Mouse (Mus musculus) brain, embryonic 14.5 days (tissue): ENCODE measurements around the gene Tdrd12. TPM values are rescaled to one million over a fixed set of nuclear protein-coding genes. Genes with fewer than 3 reads are reported as not detected.
A peak's percentile ranks its signal among the peaks of the same experiment; 100 is the strongest.

Source experiments
- DNase-seq: peaks from one replicate; pipeline ENCODE4 v3.0.0-alpha.2; 2011; ENCODE audit warnings: low read depth
- CTCF ChIP-seq: fragments of 200-500 bp; IDR thresholded peaks from 2 replicates; pipeline ENCODE4 v1.5.1; 2012; ENCODE audit warnings: inconsistent platforms, mild to moderate bottlenecking, moderate library complexity, borderline replicate concordance; ENCODE audit not compliant: insufficient read depth, insufficient read length; ENCODE audit errors: extremely low read depth
- POLR2A ChIP-seq: fragments of 200-500 bp; IDR thresholded peaks from 2 replicates; pipeline ENCODE4 v1.6.1; 2012; ENCODE audit warnings: mild to moderate bottlenecking, inconsistent platforms, borderline replicate concordance; ENCODE audit not compliant: poor library complexity, insufficient read depth, insufficient read length, severe bottlenecking; ENCODE audit errors: extremely low read depth
- polyA plus RNA-seq: library from polyadenylated mRNA; depleted of rRNA; stranded (reverse); fragments of >200 nt; gene quantifications from 2 replicates; pipeline ENCODE4 v1.2.3, GENCODE M21; 2012

The Tdrd12 gene
- polyA plus RNA-seq, 1 experiment, result 0.22 TPM

DNA sequence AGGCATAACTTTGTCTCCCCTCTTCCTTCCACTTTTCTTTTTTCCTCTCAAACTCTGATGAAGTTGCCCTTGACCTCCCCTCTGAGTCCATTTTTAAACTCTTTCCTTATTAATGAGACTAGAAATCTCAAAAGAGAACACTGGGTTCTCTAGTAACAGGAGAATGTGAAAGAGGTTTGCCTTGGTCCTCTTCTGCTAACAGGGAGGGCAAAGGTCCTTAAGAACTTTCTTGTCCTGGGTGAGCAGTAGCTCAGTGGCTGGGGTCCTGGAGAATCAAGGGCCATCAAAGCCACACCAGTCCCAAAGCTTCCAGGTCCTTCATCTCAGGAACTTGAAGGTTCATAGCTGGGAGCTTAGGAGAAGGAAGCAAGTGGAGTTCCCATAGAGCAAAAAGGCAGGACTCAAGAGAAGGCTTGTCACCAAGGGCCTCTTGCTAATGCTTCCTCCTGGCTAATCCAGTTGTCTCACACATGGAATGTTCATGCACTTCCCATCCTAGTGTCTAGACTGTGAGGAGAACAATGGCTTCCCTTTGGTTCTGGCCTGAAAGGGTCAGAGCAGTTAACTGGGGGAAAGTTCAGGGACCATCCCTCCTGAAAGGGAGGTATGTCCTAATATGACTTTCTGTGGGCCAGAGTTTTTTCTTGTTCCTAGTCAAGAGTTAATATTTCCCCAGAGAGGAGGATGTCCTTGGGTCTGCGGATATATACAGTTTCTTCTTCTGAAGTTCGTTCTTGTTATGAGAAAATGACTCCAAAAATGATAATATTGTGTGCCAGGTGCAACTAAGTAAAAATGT is 26.7 kb upstream of the Tdrd12 start:
- no peak for DNase-seq
- TF ChIP-seq CTCF (no peak), POLR2A (no peak)

DNA sequence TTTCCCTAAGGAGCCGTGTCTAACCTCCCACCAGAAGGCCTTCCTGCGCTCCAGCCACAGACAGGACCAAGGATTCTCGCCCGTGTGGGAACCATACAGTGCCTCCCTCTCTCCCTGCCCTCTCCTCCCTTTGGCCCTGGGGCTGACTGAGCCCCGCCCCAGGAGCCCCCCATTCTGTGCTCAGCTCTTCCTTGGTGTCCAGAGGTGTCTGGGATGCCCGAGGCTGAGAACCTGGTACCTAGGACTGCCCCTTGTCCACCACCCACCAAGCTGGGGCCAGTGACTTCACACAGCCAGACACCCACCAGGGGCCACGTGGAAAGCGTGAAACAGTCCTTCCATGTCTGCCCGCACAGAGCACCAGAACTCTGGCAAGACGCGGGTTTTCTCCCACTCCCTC is 25.5 kb upstream of the Tdrd12 start:
- DNase-seq, result no peak
- TF ChIP-seq CTCF (no peak), POLR2A (no peak)

DNA sequence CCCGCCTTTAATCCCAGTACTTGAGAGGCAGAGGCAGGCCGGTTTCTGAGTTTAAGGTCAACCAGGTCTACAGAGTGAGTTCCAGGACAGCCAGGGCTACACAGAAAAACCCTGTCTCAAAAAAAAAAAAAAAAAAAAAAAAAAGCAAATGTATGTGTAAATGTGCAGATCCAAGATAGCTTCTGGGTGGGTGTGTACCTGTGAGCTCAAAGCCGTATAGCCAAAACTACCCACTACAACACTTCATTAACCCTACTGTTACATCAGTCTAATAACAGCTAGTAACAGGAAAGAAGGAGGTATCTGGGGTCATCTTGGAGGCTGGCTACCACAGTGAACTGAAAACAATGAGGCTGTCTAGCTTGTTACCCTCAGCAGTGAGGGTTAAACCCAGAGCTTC is 22.3 kb upstream of the Tdrd12 start:
- no peak for DNase-seq
- TF ChIP-seq POLR2A (no peak), CTCF (no peak)

DNA sequence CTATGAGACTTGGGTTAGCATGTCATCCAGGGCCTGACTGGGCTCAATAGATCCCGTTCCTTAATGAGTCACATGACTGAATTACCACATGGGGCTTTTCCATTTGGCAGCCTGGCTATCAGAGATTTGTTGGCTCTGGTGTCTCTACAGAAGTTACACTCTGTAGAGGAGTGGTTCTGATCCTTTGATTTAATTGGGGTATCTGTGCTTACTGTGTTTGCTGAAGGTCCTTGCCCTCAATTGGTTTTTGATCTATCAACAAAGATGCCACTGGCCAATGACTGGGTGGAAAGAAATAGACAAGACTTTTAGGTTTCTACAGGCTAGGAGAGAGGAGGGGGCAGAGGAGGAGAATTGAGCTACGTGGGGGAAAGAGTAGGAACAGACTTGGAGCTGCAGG is 21.1 kb upstream of the Tdrd12 start:
- TF ChIP-seq CTCF (no peak), POLR2A (no peak)
- no peak for DNase-seq

DNA sequence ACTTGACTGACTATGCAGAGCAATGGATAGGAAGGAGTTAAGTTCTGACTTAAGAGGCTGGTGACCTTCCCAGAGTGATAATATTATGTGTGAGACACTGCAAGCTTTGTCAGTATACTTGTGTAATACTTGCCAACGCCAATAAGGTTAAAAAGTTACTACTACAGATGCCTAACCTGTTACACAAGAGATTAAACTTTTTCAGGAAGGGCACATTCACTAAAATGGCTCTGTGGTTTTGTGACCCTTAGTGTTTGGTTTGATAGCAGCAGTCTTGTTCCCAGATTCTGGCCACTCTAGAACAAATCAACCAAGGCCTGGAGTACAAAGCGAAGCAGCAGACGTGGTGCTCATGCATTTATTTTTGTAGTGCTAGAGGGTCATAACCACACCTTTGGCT is 20.0 kb upstream of the Tdrd12 start:
- DNase-seq, result no peak
- TF ChIP-seq CTCF (no peak), POLR2A (no peak)

DNA sequence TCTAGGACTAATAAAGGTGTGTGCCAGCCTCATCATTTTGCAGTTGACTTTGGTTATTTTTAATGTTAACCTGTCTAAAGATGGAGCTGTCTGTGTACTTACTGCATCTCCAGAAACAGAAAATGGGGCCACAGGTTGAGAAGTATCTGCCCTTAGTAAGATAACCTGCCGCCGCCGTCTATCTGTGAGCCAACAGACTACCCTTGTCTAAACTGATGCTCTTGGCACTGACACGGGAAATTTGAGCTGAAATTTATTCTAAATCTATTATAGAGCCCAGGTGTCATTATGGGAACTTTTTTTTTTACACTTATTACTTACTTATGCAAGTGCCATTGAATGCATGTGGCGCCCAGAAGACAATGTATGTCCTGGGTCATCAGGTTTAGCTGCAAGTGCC is 19.4 kb upstream of the Tdrd12 start:
- no peak for TF ChIP-seq POLR2A
- TF ChIP-seq CTCF, result no peak

DNA sequence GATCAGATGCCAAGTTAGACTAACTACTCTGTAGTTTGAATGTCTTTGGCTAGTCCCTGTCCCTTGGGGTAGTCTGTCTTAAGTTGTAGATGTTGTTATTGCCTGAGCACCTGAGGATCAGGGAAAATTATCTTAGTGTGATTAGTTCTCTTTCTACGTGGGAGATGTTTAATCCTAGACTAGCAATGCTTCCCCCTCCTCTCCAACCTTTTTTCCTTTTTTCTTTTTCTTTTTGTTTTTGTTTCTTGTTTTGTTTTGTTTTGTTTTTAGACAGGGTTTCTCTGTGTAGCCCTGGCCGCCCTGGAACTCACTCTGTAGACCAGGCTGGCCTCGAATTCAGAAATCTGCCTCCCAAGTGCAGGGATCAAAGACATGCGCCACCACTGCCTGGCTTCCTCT is 18.7 kb upstream of the Tdrd12 start, which contains the start of gene Nudt19:
TSS of gene Nudt19 (minus strand) at position 100 of the 399 bp plus-strand sequence.
- TF ChIP-seq POLR2A (no peak), CTCF (no peak)
- DNase-seq, result no peak

More for the DNA sequence above, 19.4 kb upstream of the Tdrd12 start:
- no peak for DNase-seq

DNA sequence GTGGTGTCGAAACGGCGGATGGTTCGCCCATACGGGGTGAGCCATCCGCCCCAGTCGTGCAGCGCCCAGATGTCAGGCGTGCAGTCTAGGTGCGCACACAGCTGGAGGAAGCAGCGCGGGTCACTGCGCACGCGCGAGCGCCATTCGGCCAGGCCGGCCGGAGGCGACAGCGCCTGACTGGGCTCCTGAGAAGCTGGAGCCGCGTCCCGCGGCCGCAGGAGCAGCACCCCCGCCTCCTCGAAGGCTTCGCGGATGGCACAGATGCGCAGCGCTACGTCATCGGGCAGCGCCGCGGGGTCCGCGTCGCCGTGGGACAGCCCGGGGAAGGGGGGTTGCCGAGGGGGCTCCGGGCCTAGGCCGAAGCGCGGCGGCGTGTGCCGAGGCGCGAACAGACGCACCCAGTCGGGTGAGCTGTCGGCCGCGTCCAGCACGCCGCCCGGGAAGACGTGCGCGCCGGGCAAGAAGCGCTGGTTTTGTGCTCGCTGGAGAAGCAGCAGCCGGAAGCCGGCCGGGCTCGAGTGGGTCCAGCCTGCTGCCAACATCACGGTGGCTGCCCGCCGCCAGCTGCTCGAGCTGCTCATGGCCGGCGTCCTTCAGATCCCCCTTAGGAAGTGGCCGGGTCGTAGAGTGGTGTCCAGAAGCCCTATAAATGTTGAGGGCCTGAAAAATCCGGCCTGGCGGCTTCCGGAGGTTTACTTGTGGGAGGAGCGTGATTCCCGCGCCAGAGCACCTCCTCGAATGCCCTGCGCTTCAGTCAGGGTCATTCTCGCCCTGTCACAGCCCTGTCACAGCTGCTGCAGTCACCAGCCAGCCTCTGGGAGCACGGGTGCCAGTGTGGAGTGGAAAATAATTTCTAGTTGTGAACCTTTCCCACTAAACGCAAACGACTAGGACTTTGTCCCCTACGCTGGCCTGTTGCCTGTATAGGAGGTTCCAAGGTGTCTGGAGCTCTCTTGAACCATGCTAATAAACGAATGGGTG is 18.0 kb upstream of the Tdrd12 start:
- TF ChIP-seq CTCF (no peak), POLR2A (peak; percentile 82)
- peak; percentile 97 for DNase-seq

DNA sequence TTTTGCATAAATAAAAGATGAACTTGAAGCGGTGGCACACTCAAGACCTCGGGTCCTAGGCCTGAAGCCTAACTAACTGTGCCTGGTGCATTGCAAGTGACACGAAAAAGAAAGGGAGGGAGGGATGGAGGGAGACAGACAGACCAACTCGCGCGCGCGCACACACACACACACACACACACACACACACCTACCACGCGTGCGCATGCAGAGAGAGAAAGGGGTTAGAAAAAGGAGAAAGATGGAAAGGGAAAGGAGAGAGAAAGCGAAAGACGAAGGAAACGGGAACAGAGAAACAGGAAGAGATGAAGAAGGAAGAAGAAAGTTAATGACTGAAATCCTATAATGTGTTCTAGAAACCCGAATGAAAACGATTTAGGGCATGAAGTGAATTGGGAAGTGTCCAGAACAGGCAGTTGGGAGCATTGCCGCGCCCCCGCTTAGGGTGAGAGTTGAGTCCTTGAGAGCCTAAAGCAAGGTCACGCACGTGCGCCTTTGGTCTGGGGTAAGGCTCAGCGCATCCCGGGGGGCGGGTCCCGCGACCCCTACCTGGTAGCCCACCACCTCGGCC is 17.1 kb upstream of the Tdrd12 start:
- TF ChIP-seq POLR2A, result no peak
- no peak for TF ChIP-seq CTCF
- peak; percentile 71 for DNase-seq

DNA sequence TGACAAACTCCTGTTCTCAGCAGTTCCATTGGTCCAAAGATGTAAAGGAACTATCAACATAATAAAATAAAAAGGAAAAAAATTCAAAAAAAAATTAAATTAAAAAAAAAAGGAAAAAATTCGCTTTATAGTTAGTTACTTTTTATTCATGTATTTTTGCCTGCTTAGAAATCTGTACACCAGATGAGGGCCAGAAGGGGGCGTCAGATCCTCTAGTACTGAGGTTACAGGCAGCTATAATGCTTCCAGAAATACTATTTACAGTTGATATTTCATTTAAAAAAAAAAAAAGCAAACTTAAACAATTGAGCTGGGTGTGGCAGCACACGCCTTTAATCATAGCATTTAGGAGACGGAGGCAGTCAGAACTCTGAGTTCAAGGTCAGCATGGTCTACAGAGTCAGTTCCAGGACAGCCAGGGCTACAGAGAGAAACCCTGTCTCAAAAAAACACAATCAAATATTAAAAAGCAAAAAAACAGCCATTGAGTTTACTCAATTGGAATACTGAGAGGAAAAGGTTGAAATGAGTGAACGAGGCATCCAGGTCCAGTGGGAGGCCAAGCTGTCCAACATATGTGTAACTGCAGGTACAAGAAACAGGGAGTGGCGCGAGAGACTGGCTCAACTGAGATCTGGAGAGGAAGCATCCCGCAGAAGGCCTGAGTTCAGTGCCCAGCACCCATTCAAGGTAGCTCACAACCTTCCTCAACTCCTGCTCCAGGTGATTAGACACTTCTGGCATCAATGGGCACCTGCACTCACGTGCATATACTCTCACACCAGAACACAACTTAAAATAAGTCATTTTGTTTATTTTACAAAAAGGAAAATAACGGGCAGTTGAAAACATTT is 16.4 kb upstream of the Tdrd12 start:
- DNase-seq, result peak; percentile 57
- TF ChIP-seq POLR2A, result no peak
- no peak for TF ChIP-seq CTCF
